Mouse (Mus musculus) Patski (cell line): ENCODE measurements at regions not wholly inside any gene's neighbourhood (a gene's known extent, or its start where the extent isn't known, plus 50 kb on each side); places are given as distances from the start of the nearest gene placed in this dataset.

ENCODE experiments used
- ATAC-seq: fragments of 100-300 bp; one replicate; pipeline ENCODE4 v1.8.0; 2021
- CTCF ChIA-PET: fragments of 350-600 bp; sonication (Branson Sonifier 250); formaldehyde crosslinking; loops from one replicate; lab custom pipeline; 2022; ENCODE audit warnings: inconsistent platforms; lab: Charles Lee
- POLR2A ChIA-PET: fragments of 350-600 bp; sonication (Branson Sonifier 250); formaldehyde crosslinking; loops from one replicate; lab custom pipeline; 2022; ENCODE audit warnings: antibody characterized with exemption, inconsistent platforms; lab: Charles Lee
- DNase-seq: peaks from one replicate; pipeline ENCODE4 v3.0.0-alpha.2; 2011; ENCODE audit warnings: low read depth, low spot score
- H3K27me3 ChIP-seq: fragments of 371-371 bp; one replicate; pipeline ENCODE4 v1.5.1; 2021
- CTCF ChIP-seq: fragments of 100-300 bp; IDR thresholded peaks from one replicate; pipeline ENCODE4 v1.5.1; 2021
- in situ Hi-C: fragments of 300-500 bp; cut with MboI; formaldehyde crosslinking; loops from 3 replicates; pipeline ENCODE4 v1.11.1; 2018; ENCODE audit warnings: low pct_unique_long_range_greater_than_20kb, mixed read lengths

- ChIA-PET POLR2A (no interaction called here), CTCF (interaction anchor here (1.0 kb wide), 1 partner anchor 10 kb away, joined by 3 read pairs; no protein-coding TSS in a partner anchor)
- TF ChIP-seq CTCF: no peak
- DNase-seq (no peak), ATAC-seq (no peak)
- no peaks in the 10 kb centered on the region for H3K27me3 ChIP-seq
- in situ Hi-C loops: no loop called here
Measured at GRCm38 (mm10) chr10:99841167-99841843, 81.8 kb upstream of the Csl start.

GRCm38 (mm10) chr10:99840179-99840876, 80.9 kb upstream of the Csl start:
- ATAC-seq: no peak
- no peak for DNase-seq
- no peaks in the 10 kb centered on the region for H3K27me3 ChIP-seq
- in situ Hi-C loops: no loop called here
- TF ChIP-seq CTCF: no peak
- POLR2A ChIA-PET: no interaction called here
- CTCF ChIA-PET: interaction anchor here (1.0 kb wide), 1 partner anchor 9 kb away, joined by 3 read pairs; no protein-coding TSS in a partner anchor

- ATAC-seq (no peak), DNase-seq (no peak)
- ChIA-PET CTCF (no interaction called here), POLR2A (interaction anchor here (0.6 kb wide), 1 partner anchor 713 kb away, joined by 3 read pairs; no protein-coding TSS in a partner anchor)
- in situ Hi-C loops: no loop called here
- H3K27me3 ChIP-seq: no peaks in the 10 kb centered on the region
- TF ChIP-seq CTCF: peak; percentile 10
Measured at GRCm38 (mm10) chr10:99836835-99837412, 77.5 kb upstream of the Csl start.

- DNase-seq (no peak), ATAC-seq (no peak)
- no peaks in the 10 kb centered on the region for H3K27me3 ChIP-seq
- ChIA-PET POLR2A (no interaction called here), CTCF (interaction anchor here (0.7 to 1.6 kb wide), 2 partner anchors 9 to 12 kb away, joined by 3 to 5 read pairs; no protein-coding TSS in a partner anchor)
- in situ Hi-C loops: no loop called here
- no peak for TF ChIP-seq CTCF
Measured at GRCm38 (mm10) chr10:99834905-99835633, 75.6 kb upstream of the Csl start.

GRCm38 (mm10) chr10:99829974-99830373, 70.5 kb upstream of the Csl start:
- no peaks in the 10 kb centered on the region for H3K27me3 ChIP-seq
- DNase-seq (no peak), ATAC-seq (no peak)
- in situ Hi-C loops: no loop called here
- POLR2A ChIA-PET: no interaction called here
- TF ChIP-seq CTCF: no peak
- CTCF ChIA-PET: no interaction called here

- no peaks in the 10 kb centered on the region for H3K27me3 ChIP-seq
- POLR2A ChIA-PET: no interaction called here
- DNase-seq: no peak
- CTCF ChIA-PET: interaction anchor here (0.6 to 1.9 kb wide), 3 partner anchors 7 to 245 kb away, joined by 3 to 5 read pairs (median 3); no protein-coding TSS in a partner anchor
- TF ChIP-seq CTCF: no peak
- no peak for ATAC-seq
- in situ Hi-C loops: no loop called here
Measured at GRCm38 (mm10) chr10:99827476-99827875, 68.0 kb upstream of the Csl start.

GRCm38 (mm10) chr10:99825881-99826280, 66.4 kb upstream of the Csl start:
- in situ Hi-C loops: no loop called here
- ATAC-seq (no peak), DNase-seq (no peak)

GRCm38 (mm10) chr10:99812069-99812650, 52.7 kb upstream of the Csl start:
- ATAC-seq: no peak
- ChIA-PET POLR2A (no interaction called here), CTCF (no interaction called here)
- H3K27me3 ChIP-seq: no peaks in the 10 kb centered on the region
- TF ChIP-seq CTCF: no peak
- DNase-seq: peak; percentile 6
- in situ Hi-C loops: no loop called here

More at GRCm38 (mm10) chr10:99825881-99826280, 66.4 kb upstream of the Csl start:
- no peak for TF ChIP-seq CTCF
- no peaks in the 10 kb centered on the region for H3K27me3 ChIP-seq
- ChIA-PET POLR2A (no interaction called here), CTCF (interaction anchor here (1.6 kb wide), 1 partner anchor 9 kb away, joined by 5 read pairs; no protein-coding TSS in a partner anchor)

- no peak for ATAC-seq
- DNase-seq: no peak
- POLR2A ChIA-PET: no interaction called here
- no peaks in the 10 kb centered on the region for H3K27me3 ChIP-seq
- in situ Hi-C loops: no loop called here
- no peak for TF ChIP-seq CTCF
- CTCF ChIA-PET: no interaction called here
Measured at GRCm38 (mm10) chr10:99811430-99811829, 52.0 kb upstream of the Csl start.
